Mouse (Mus musculus) spleen, adult 18-20 months (tissue): ENCODE measurements around the gene Myd88.

Experiments
- DNase-seq, 2 experiments: peaks; one replicate each; pipeline ENCODE4 v3.0.0; 2022; ENCODE audit warnings: mixed read lengths in 2 of 2

Myd88 gene

GRCm38 (mm10) chr9:119339558-119340211 is 1.5 kb downstream of the Myd88 start, which contains the start of gene Acaa1a:
Acaa1a (plus strand) TSS chr9:119339676.
- DNase-seq, result peak; percentile 54 to 68

- DNase-seq, result no peak
These were observed 2.1 kb downstream of the Myd88 start for GRCm38 (mm10) chr9:119339106-119339505.

- DNase-seq, result no peak
These were observed 2.9 kb downstream of the Myd88 start for GRCm38 (mm10) chr9:119338350-119338749.

- no peak for DNase-seq
These were observed 3.4 kb downstream of the Myd88 start for GRCm38 (mm10) chr9:119337842-119338241.

- no peak for DNase-seq
These were observed 5.6 kb downstream of the Myd88 start for GRCm38 (mm10) chr9:119335571-119335970.

GRCm38 (mm10) chr9:119334834-119335233 is 6.4 kb downstream of the Myd88 start:
- no peak for DNase-seq

GRCm38 (mm10) chr9:119334324-119334723 is 6.9 kb downstream of the Myd88 start:
- peak; percentile 33 for DNase-seq

- DNase-seq, result no peak
These were observed 10.8 kb downstream of the Myd88 start for GRCm38 (mm10) chr9:119330186-119330963.

GRCm38 (mm10) chr9:119328488-119328887 is 12.7 kb downstream of the Myd88 start:
- DNase-seq, result no peak

- no peak for DNase-seq
These were observed 17.1 kb downstream of the Myd88 start for GRCm38 (mm10) chr9:119324130-119324529.

GRCm38 (mm10) chr9:119323260-119323645 is 18.0 kb downstream of the Myd88 start:
- DNase-seq, result no peak

GRCm38 (mm10) chr9:119322289-119323259 is 18.6 kb downstream of the Myd88 start, which contains the start of gene Oxsr1:
Oxsr1 (minus strand) TSS chr9:119322427.
- DNase-seq, result peak; percentile 96 to 98

GRCm38 (mm10) chr9:119321392-119322229 is 19.6 kb downstream of the Myd88 start:
- no peak for DNase-seq

- DNase-seq, result no peak
These were observed 20.3 kb downstream of the Myd88 start for GRCm38 (mm10) chr9:119320946-119321345.

GRCm38 (mm10) chr9:119320446-119320845 is 20.8 kb downstream of the Myd88 start:
- DNase-seq, result no peak

GRCm38 (mm10) chr9:119318891-119319290 is 22.3 kb downstream of the Myd88 start:
- no peak for DNase-seq

GRCm38 (mm10) chr9:119313096-119313495 is 28.1 kb downstream of the Myd88 start:
- no peak for DNase-seq

- DNase-seq, result no peak
These were observed 32.1 kb downstream of the Myd88 start for GRCm38 (mm10) chr9:119309067-119309466.

- DNase-seq, result no peak
These were observed 35.3 kb downstream of the Myd88 start for GRCm38 (mm10) chr9:119305863-119306262.

- no peak for DNase-seq
These were observed 42.6 kb downstream of the Myd88 start for GRCm38 (mm10) chr9:119298563-119298962.

- DNase-seq, result no peak
These were observed 43.5 kb downstream of the Myd88 start for GRCm38 (mm10) chr9:119297696-119298095.

GRCm38 (mm10) chr9:119290791-119291190 is 50.4 kb downstream of the Myd88 start:
- DNase-seq, result no peak
